Mouse (Mus musculus) E14TG2a.4 (cell line): ENCODE measurements around the gene Robo1.

Source experiments
- H3K27me3 ChIP-seq: 2 replicates; pipeline ENCODE4 v1.6.1; 2014; ENCODE audit warnings: low read length, control low read depth; ENCODE audit not compliant: insufficient read depth
- H3K36me3 ChIP-seq: 2 replicates; pipeline ENCODE4 v1.6.1; 2014; ENCODE audit warnings: low read length, control low read depth; ENCODE audit not compliant: insufficient read depth
- H3K4me1 ChIP-seq: replicated peaks from 2 replicates; pipeline ENCODE4 v1.6.1; 2014; ENCODE audit warnings: low read depth, low read length, control low read depth
- H3K4me3 ChIP-seq: replicated peaks from 2 replicates; pipeline ENCODE4 v1.5.1; 2014; ENCODE audit warnings: mild to moderate bottlenecking, low read length
- H3K9me3 ChIP-seq: 2 replicates; pipeline ENCODE4 v1.6.1; 2014; ENCODE audit warnings: low read length, control low read depth
- CTCF ChIP-seq: conservative IDR thresholded peaks from 2 replicates; pipeline ENCODE4 v1.5.1; 2014; ENCODE audit warnings: low read length
- NANOG ChIP-seq: IDR thresholded peaks from 2 replicates; pipeline ENCODE4 v1.6.1; 2014; ENCODE audit warnings: borderline replicate concordance, low read length, mixed read lengths
- POU5F1 ChIP-seq: IDR thresholded peaks from 2 replicates; pipeline ENCODE4 v1.6.1; 2014; ENCODE audit warnings: low read length, borderline replicate concordance

Robo1 gene

GRCm38 (mm10) chr16:72940786-72941185 is 632.7 kb downstream of the Robo1 start:
- TF ChIP-seq POU5F1: no peak
- no peak for TF ChIP-seq CTCF
- no peak for TF ChIP-seq NANOG
- Histone ChIP-seq H3K4me3 (no peak overlapping the region), H3K36me3 (no peaks in the 10 kb centered on the region), H3K27me3 (no peaks in the 10 kb centered on the region), H3K4me1 (no peaks in the 10 kb centered on the region), H3K9me3 (no peaks in the 10 kb centered on the region)

GRCm38 (mm10) chr16:72944403-72944802 is 636.3 kb downstream of the Robo1 start:
- H3K27me3 ChIP-seq: no peaks in the 10 kb centered on the region
- no peaks in the 10 kb centered on the region for H3K36me3 ChIP-seq
- H3K9me3 ChIP-seq: no peaks in the 10 kb centered on the region
- H3K4me3 ChIP-seq: no peak overlapping the region
- TF ChIP-seq CTCF: no peak
- no peak for TF ChIP-seq NANOG
- no peak for TF ChIP-seq POU5F1
- no peaks in the 10 kb centered on the region for H3K4me1 ChIP-seq

GRCm38 (mm10) chr16:72951969-72952368 is 643.9 kb downstream of the Robo1 start:
- Histone ChIP-seq H3K9me3 (no peaks in the 10 kb centered on the region), H3K4me3 (no peak overlapping the region), H3K4me1 (no peaks in the 10 kb centered on the region), H3K36me3 (no peaks in the 10 kb centered on the region), H3K27me3 (no peaks in the 10 kb centered on the region)
- no peak for TF ChIP-seq POU5F1

- Histone ChIP-seq H3K27me3 (no peaks in the 10 kb centered on the region), H3K4me1 (no peaks in the 10 kb centered on the region), H3K9me3 (no peaks in the 10 kb centered on the region), H3K4me3 (no peak overlapping the region), H3K36me3 (no peaks in the 10 kb centered on the region)
- TF ChIP-seq POU5F1 (no peak), CTCF (no peak), NANOG (no peak)
Measured at GRCm38 (mm10) chr16:72959018-72959702, 651.1 kb downstream of the Robo1 start.

GRCm38 (mm10) chr16:72959823-72960222 is 651.7 kb downstream of the Robo1 start:
- Histone ChIP-seq H3K4me3 (no peak overlapping the region), H3K36me3 (no peaks in the 10 kb centered on the region), H3K27me3 (no peaks in the 10 kb centered on the region), H3K9me3 (no peaks in the 10 kb centered on the region), H3K4me1 (no peaks in the 10 kb centered on the region)
- TF ChIP-seq CTCF (no peak), POU5F1 (no peak), NANOG (no peak)

- TF ChIP-seq CTCF: peak; percentile 35
- TF ChIP-seq POU5F1: no peak
- H3K4me3 ChIP-seq: no peak overlapping the region
Measured at GRCm38 (mm10) chr16:72963782-72964181, 655.7 kb downstream of the Robo1 start.

GRCm38 (mm10) chr16:72967509-72967908 is 659.4 kb downstream of the Robo1 start:
- Histone ChIP-seq H3K4me1 (no peaks in the 10 kb centered on the region), H3K36me3 (no peaks in the 10 kb centered on the region; the same call in 1 of the 2 replicates), H3K27me3 (no peaks in the 10 kb centered on the region), H3K9me3 (no peaks in the 10 kb centered on the region), H3K4me3 (no peak overlapping the region)
- no peak for TF ChIP-seq CTCF
- no peak for TF ChIP-seq NANOG
- no peak for TF ChIP-seq POU5F1

More at GRCm38 (mm10) chr16:72963782-72964181, 655.7 kb downstream of the Robo1 start:
- Histone ChIP-seq H3K9me3 (no peaks in the 10 kb centered on the region), H3K36me3 (no peaks in the 10 kb centered on the region), H3K27me3 (no peaks in the 10 kb centered on the region), H3K4me1 (no peaks in the 10 kb centered on the region)

GRCm38 (mm10) chr16:72969990-72970389 is 661.9 kb downstream of the Robo1 start:
- TF ChIP-seq CTCF (no peak), NANOG (no peak), POU5F1 (no peak)
- no peaks in the 10 kb centered on the region for H3K4me1 ChIP-seq
- H3K9me3 ChIP-seq: no peaks in the 10 kb centered on the region

GRCm38 (mm10) chr16:72973685-72974084 is 665.6 kb downstream of the Robo1 start:
- Histone ChIP-seq H3K36me3 (no peaks in the 10 kb centered on the region; the same call in 1 of the 2 replicates), H3K27me3 (no peaks in the 10 kb centered on the region), H3K9me3 (no peaks in the 10 kb centered on the region), H3K4me1 (no peaks in the 10 kb centered on the region), H3K4me3 (no peak overlapping the region)
- TF ChIP-seq CTCF (no peak), NANOG (no peak), POU5F1 (no peak)

More at GRCm38 (mm10) chr16:72969990-72970389, 661.9 kb downstream of the Robo1 start:
- H3K4me3 ChIP-seq: no peak overlapping the region
- H3K27me3 ChIP-seq: no peaks in the 10 kb centered on the region
- H3K36me3 ChIP-seq: no peaks in the 10 kb centered on the region; the same call in 1 of the 2 replicates
